Mouse (Mus musculus) mesoderm, embryonic 11.5 days (tissue): ENCODE results near the gene Rsph1.

ENCODE experiments used
- DNase-seq: peaks from one replicate; pipeline ENCODE4 v3.0.0-alpha.2; 2012; ENCODE audit warnings: low read depth, low spot score

The Rsph1 gene

DNA sequence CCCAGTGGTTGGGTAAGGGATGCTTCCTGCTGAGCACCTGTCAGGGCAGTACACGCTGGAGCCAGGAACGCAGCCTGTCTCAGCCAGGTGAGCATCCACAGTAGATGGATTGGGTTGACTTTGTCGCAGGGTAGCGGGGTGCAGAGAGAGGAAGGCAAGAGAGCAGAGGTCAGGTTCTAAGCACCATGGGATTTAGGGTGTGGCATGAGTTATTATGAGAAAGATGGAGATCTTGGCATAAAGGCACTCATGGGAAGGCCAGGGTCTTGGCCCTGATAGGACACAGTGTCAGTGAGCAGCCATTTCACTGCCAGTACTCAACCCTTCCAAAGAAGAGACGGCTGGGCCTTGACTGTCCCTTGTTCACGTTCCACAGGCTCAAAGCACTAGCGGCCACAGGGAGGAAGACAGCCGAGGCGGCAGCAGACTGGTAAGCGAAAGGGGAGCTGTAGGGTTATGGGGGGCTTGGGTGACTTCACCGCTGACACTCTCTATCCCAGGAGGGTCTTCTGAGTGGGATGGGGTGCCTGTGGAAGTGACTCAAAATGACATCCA is 67.7 kb downstream of the Rsph1 start:
- DNase-seq = no peak

DNA sequence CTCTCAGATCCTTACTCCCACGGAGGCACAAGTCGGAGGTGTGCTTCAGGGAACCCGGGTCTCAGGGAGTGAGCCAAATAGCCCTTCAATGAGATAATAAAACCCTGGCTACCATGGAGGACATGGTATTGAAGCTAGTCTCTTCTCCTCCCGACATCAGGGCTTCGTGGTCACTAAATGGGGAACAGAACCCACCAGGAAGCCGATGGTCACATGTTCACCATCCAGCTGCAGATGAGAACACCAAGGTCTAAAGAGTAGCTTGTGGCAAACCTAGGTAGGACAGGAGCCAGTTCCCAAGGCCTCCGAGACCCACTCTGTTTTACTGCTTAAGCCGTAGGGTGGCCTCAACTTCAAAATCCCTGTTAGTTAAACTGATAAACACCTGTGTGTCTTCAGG is 68.5 kb downstream of the Rsph1 start:
- DNase-seq = no peak

DNA sequence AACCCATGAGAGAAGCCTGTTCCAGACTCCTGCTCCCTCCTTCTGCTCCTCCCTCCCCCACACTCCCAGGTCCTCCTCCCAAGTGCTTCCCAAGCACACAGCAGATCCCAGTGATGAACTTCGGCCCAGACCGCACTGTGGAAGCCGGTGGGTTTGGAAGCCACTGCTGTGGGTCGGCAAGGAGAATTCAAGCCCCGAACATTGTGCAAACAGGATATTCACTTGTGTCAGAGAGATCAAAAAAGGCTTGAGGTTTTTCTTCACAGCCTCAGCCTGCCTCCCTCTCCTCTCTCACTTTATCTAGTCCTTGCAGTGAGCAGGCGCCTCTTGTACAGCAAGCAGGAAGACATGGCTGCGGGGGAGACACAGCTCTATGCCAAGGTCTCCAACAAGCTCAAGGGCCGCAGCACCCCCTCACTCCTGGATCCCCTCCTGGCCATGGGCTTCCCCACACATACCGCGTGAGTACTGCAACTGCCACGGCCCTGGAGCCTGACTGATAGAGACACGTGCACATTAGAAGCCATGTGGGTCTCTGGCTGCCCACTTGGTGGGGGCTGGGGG is 69.3 kb downstream of the Rsph1 start, which contains the start of gene Ubash3a:
TSS of gene Ubash3a (plus strand) at position 103 of the 564 bp plus-strand sequence.
- DNase-seq = no peak
